Mouse (Mus musculus) forebrain, embryonic 12.5 days (tissue): ENCODE measurements around the gene Prdm16. TPM values are rescaled to one million over a fixed set of nuclear protein-coding genes. Genes with fewer than 3 reads are reported as not detected.

Experiments
- ATAC-seq: fragments of 200-750 bp; cut with Nextera tagmentation; 2 replicates; pipeline ENCODE4 v1.8.0; 2017; ENCODE audit warnings: moderate TSS enrichment; ENCODE audit not compliant: low FRiP score
- H3K27ac ChIP-seq: fragments of 300-500 bp; sonication (generic); 2 replicates; pipeline ENCODE4 v1.5.1; 2016; ENCODE audit warnings: mild to moderate bottlenecking
- H3K27me3 ChIP-seq: fragments of 300-500 bp; sonication (generic); 2 replicates; pipeline ENCODE4 v1.6.1; 2016; ENCODE audit warnings: mild to moderate bottlenecking
- H3K36me3 ChIP-seq: fragments of 300-500 bp; sonication (generic); replicated peaks from 2 replicates; pipeline ENCODE4 v1.6.1; 2016; ENCODE audit warnings: mild to moderate bottlenecking
- H3K4me1 ChIP-seq: fragments of 300-500 bp; sonication (generic); 2 replicates; pipeline ENCODE4 v1.6.1; 2016
- H3K4me2 ChIP-seq: fragments of 300-500 bp; sonication (generic); 2 replicates; pipeline ENCODE4 v1.6.1; 2016; ENCODE audit warnings: mild to moderate bottlenecking, moderate library complexity
- H3K4me3 ChIP-seq: fragments of 300-500 bp; sonication (generic); replicated peaks from 2 replicates; pipeline ENCODE4 v1.5.1; 2016; ENCODE audit warnings: mild to moderate bottlenecking
- H3K9ac ChIP-seq: fragments of 300-500 bp; sonication (generic); 2 replicates; pipeline ENCODE4 v1.6.1; 2016; ENCODE audit warnings: mild to moderate bottlenecking
- H3K9me3 ChIP-seq: fragments of 300-500 bp; sonication (generic); 2 replicates; pipeline ENCODE4 v1.6.1; 2016
- WGBS: fragments of 180-500 bp; shearing (Covaris S2); methylation state at CpG from one replicate; pipeline ENCODE4 v1.1.7; 2016; 5-methylcytosine and 5-hydroxymethylcytosine counted together
- polyA plus RNA-seq: library from polyadenylated mRNA; unstranded; fragments of >200 nt; fragmentation: Nextera tagmentation; extraction: Ambion mirVana; gene quantifications from 2 replicates; pipeline ENCODE4 v1.2.1, GENCODE M21; 2016

Prdm16 gene
- polyA plus RNA-seq, 1 experiment from 2014 or later = 40.5 TPM

- H3K4me2 ChIP-seq = no peak overlapping the region
- H3K9ac ChIP-seq = no peak overlapping the region
- peaks cover 36% of the 10 kb centered on the region for H3K4me1 ChIP-seq
- WGBS = 91% methylated on average over 11 of the region's 11 CpGs
- no peaks in the 10 kb centered on the region for H3K9me3 ChIP-seq
- H3K4me3 ChIP-seq = no peak overlapping the region
- no peaks in the 10 kb centered on the region for H3K36me3 ChIP-seq
- H3K27ac ChIP-seq = no peak overlapping the region
- ATAC-seq = no peak
- H3K27me3 ChIP-seq = no peaks in the 10 kb centered on the region
Measured at GRCm38 (mm10) chr4:154399634-154400033, 237.0 kb downstream of the Prdm16 start.

DNA sequence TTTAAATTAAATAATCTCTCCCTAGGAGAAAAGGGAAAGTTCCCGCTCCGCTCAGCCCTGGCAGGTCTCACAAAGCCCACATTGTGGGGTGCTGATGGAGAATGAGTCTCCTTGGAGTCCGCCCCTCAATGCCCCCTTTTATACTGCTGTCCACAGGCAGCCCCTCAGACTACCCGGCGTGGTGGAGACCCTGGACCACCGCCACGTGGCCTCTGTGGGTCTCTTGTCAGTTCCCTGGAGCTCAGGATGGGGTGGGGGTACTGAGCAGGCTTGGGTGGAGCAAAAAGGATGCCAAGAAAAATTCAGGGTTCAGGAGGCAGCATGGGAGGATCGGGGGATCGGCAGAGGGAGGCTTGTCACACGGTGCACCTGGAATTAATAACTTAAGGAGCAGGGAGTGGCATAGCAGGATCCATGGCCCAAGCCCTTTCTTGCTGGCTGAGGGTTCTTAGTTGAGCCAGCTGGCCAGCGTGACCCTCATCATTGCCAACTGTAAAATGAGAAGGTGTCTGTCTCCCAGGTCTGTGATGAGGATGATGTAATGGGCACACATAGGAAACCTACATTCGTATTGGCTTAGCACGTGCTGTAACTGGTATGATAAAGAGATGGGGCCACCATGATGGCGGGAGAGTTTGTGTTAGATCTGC, 239.9 kb downstream of the Prdm16 start:
- Histone ChIP-seq H3K9me3 (no peaks in the 10 kb centered on the region), H3K4me1 (peaks cover 40% of the 10 kb centered on the region), H3K9ac (no peak overlapping the region), H3K4me2 (no peak overlapping the region), H3K36me3 (no peaks in the 10 kb centered on the region), H3K4me3 (no peak overlapping the region), H3K27me3 (0 out of 2 replicates have a peak, but pooled peaks cover 2% of the 10 kb centered on the region), H3K27ac (no peak overlapping the region)
- ATAC-seq = no peak
- WGBS = 77% methylated on average over 14 of the region's 14 CpGs

- H3K4me2 ChIP-seq = no peak overlapping the region
- H3K27ac ChIP-seq = peak overlapping the region; percentile 36; the same call in 1 of the 2 replicates
- no peak overlapping the region for H3K4me3 ChIP-seq
- WGBS = 42% methylated on average over 7 of the region's 7 CpGs
- 0 out of 2 replicates have a peak, but pooled peaks have one; percentile 3 for ATAC-seq
- no peaks in the 10 kb centered on the region for H3K36me3 ChIP-seq
- H3K9me3 ChIP-seq = no peaks in the 10 kb centered on the region
- H3K9ac ChIP-seq = no peak overlapping the region
- 0 out of 2 replicates have a peak, but pooled peaks cover 2% of the 10 kb centered on the region for H3K27me3 ChIP-seq
- H3K4me1 ChIP-seq = peaks cover 49% of the 10 kb centered on the region
Measured at GRCm38 (mm10) chr4:154394123-154394722, 242.4 kb downstream of the Prdm16 start.

GRCm38 (mm10) chr4:154393196-154394122, 243.2 kb downstream of the Prdm16 start:
- Histone ChIP-seq H3K9me3 (no peaks in the 10 kb centered on the region), H3K27ac (peak overlapping the region; percentile 42; the same call in 1 of the 2 replicates), H3K4me3 (no peak overlapping the region), H3K27me3 (0 out of 2 replicates have a peak, but pooled peaks cover 5% of the 10 kb centered on the region), H3K9ac (no peak overlapping the region), H3K4me1 (peaks cover 49% of the 10 kb centered on the region), H3K36me3 (no peaks in the 10 kb centered on the region), H3K4me2 (no peak overlapping the region)
- ATAC-seq = peak; percentile 42; the same call in 1 of the 2 replicates
- WGBS = 31% methylated on average over 18 of the region's 18 CpGs

DNA sequence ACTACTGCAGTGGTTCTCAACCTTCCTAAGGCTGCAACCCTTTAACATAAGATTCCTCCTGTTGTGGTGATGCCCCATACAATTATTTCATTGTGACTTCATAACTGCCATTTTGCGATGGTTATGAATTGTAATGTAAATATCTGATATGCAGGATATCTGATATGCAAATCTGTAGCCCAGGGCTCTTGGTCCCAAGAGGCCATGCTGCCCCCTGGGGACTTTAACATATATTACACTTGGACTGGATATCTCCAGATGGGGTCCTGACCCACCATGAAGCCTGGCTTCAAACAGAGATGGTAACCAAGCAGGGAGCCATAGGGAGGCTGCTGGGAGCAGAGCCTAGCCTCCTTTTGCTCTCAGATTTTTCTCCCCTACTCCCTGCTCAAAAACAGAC, 244.0 kb downstream of the Prdm16 start:
- ATAC-seq = no peak
- H3K9ac ChIP-seq = no peak overlapping the region

DNA sequence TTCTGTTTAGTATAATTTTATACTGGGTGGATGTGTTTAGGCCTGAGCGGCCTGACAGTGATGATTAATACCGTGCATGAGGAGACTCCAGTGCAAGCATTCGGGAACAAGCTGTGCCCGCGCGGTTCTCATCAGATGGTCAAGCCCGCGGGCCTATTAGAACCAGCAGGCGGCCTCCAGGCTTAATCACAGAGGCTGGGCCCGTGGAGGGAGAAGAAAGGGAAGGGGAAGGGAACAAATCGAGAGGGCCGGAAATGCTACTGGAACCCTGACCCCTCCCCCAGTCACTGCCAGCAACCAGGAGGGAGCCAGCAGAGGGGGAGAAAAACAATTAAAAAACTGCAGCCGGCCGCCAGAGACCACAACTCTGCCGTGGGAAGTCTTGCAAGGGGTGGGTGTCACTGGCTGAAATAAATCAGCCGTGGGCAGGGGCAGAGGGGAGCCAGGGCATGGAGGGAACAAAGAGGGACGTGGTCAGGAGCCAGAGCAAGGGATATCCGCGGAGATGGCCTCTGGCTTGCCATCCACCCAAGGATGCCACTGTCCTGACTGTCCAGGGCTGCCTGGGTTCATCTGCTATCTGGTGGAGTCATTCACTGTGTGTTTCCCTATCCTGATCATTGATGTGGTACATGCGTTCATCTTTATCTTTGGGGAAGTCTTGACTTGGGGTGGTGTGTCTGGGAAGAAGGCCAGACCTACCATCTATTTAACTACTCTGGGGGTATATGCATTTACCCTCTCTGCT, 246.2 kb downstream of the Prdm16 start:
- no peak overlapping the region for H3K4me3 ChIP-seq
- peak; percentile 76 for ATAC-seq
- 7% methylated on average over 20 of the region's 20 CpGs for WGBS
- 0 out of 2 replicates have a peak, but pooled peaks cover 7% of the 10 kb centered on the region for H3K27me3 ChIP-seq
- H3K9me3 ChIP-seq = no peaks in the 10 kb centered on the region
- peak overlapping the region; percentile 88 for H3K27ac ChIP-seq
- peak overlapping the region; percentile 31 for H3K4me2 ChIP-seq
- H3K36me3 ChIP-seq = no peaks in the 10 kb centered on the region
- peaks cover 67% of the 10 kb centered on the region for H3K4me1 ChIP-seq
- H3K9ac ChIP-seq = no peak overlapping the region

More for the DNA sequence above, 244.0 kb downstream of the Prdm16 start:
- 0 out of 2 replicates have a peak, but pooled peaks cover 7% of the 10 kb centered on the region for H3K27me3 ChIP-seq
- no peaks in the 10 kb centered on the region for H3K9me3 ChIP-seq
- peak overlapping the region; percentile 42; the same call in 1 of the 2 replicates for H3K27ac ChIP-seq
- H3K36me3 ChIP-seq = no peaks in the 10 kb centered on the region
- no peak overlapping the region for H3K4me2 ChIP-seq
- WGBS = 96% methylated on average over 1 of the region's 1 CpGs
- H3K4me3 ChIP-seq = no peak overlapping the region
- peaks cover 50% of the 10 kb centered on the region for H3K4me1 ChIP-seq

GRCm38 (mm10) chr4:154389641-154390040, 247.0 kb downstream of the Prdm16 start:
- H3K36me3 ChIP-seq = no peaks in the 10 kb centered on the region
- H3K9ac ChIP-seq = no peak overlapping the region
- peak overlapping the region; percentile 88 for H3K27ac ChIP-seq
- WGBS = 91% methylated on average over 2 of the region's 2 CpGs
- no peak overlapping the region for H3K4me2 ChIP-seq
- H3K9me3 ChIP-seq = no peaks in the 10 kb centered on the region
- H3K27me3 ChIP-seq = 0 out of 2 replicates have a peak, but pooled peaks cover 7% of the 10 kb centered on the region
- peaks cover 70% of the 10 kb centered on the region for H3K4me1 ChIP-seq
- no peak overlapping the region for H3K4me3 ChIP-seq
- ATAC-seq = no peak

DNA sequence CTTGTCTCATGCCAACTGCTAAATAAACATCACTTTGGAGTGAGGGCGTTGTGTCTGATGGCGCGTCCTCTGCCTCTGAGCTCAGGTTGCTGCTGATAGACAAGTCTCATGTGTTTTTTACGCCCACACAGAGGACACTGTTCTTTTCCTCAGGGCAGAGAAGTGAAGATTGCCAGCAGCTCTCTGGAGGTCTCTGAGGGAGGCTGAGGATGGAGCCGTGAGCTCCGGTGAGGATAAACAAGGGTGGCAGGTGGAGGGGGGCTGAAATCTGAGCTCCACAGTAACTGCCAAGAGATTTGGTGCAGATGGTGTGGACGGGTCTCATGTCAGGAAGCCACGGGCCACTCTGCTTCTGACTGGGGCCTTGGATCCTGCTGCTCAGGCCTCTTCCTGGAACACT, 249.9 kb downstream of the Prdm16 start:
- 55% methylated on average over 8 of the region's 8 CpGs for WGBS
- H3K4me3 ChIP-seq = no peak overlapping the region
- H3K27ac ChIP-seq = peak overlapping the region; percentile 19; the same call in 1 of the 2 replicates
- H3K9ac ChIP-seq = 0 out of 2 replicates have a peak overlapping the region, but pooled peaks have one; percentile 17
- no peaks in the 10 kb centered on the region for H3K9me3 ChIP-seq
- H3K36me3 ChIP-seq = no peaks in the 10 kb centered on the region
- peaks cover 50% of the 10 kb centered on the region for H3K4me1 ChIP-seq
- 0 out of 2 replicates have a peak, but pooled peaks cover 5% of the 10 kb centered on the region for H3K27me3 ChIP-seq
- no peak overlapping the region for H3K4me2 ChIP-seq
- ATAC-seq = no peak

DNA sequence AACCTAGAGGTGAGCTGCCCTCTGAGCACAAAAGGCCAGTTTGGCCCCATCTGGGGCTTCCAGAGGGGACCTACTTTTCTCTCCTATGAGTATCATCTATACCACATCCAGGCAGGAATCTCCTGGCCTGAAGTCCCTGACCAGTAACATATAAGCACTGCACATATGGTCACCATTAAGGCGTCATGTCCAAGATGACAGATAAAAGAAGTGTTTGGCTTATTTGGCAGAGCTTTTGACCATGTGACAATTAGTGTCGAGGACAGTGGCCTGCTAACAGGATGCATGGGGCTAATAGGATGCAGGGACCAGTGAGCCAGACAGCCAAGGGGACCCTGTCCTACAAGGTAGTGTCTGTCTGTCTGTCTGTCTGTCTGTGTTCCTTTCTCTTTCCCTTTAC, 250.8 kb downstream of the Prdm16 start:
- peaks cover 41% of the 10 kb centered on the region for H3K4me1 ChIP-seq
- H3K27ac ChIP-seq = no peak overlapping the region
- ATAC-seq = no peak
- H3K27me3 ChIP-seq = 0 out of 2 replicates have a peak, but pooled peaks cover 5% of the 10 kb centered on the region
- H3K9ac ChIP-seq = no peak overlapping the region
- H3K9me3 ChIP-seq = no peaks in the 10 kb centered on the region
- no peak overlapping the region for H3K4me2 ChIP-seq
- 79% methylated on average over 2 of the region's 2 CpGs for WGBS
- H3K36me3 ChIP-seq = no peaks in the 10 kb centered on the region
- H3K4me3 ChIP-seq = no peak overlapping the region

- Histone ChIP-seq H3K9ac (no peak overlapping the region), H3K9me3 (no peaks in the 10 kb centered on the region), H3K4me1 (peaks cover 34% of the 10 kb centered on the region), H3K36me3 (no peaks in the 10 kb centered on the region), H3K27me3 (0 out of 2 replicates have a peak, but pooled peaks cover 5% of the 10 kb centered on the region), H3K27ac (no peak overlapping the region), H3K4me2 (no peak overlapping the region), H3K4me3 (no peak overlapping the region)
- ATAC-seq = no peak
- 65% methylated on average over 8 of the region's 8 CpGs for WGBS
Measured at GRCm38 (mm10) chr4:154385208-154385607, 251.5 kb downstream of the Prdm16 start.

- Histone ChIP-seq H3K4me2 (no peak overlapping the region), H3K27me3 (no peaks in the 10 kb centered on the region), H3K9me3 (no peaks in the 10 kb centered on the region), H3K4me3 (no peak overlapping the region), H3K9ac (no peak overlapping the region), H3K4me1 (no peaks in the 10 kb centered on the region), H3K36me3 (no peaks in the 10 kb centered on the region), H3K27ac (no peak overlapping the region)
- ATAC-seq = no peak
- WGBS = 96% methylated on average over 2 of the region's 2 CpGs
Measured at GRCm38 (mm10) chr4:154378876-154379275, 257.8 kb downstream of the Prdm16 start.
